In the genomic region with DNA sequence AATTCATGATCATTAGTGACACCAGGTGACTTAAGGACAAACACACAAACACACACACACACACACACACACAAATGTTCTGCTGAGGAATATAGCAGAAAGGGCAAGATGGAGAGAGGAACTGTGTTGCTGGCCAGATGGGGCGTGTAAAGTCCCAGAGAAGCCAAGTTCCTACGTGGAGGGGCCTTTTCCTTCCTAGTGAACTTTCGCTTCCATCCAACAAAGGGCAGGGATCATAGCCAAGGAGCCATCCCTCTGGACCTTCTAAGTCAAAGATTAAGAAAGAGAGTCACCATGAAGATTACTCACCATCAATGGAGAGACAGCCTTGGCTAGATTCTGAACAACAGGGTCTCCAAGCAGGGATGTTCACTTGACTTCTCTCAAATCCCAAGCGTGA, we compare ENCODE assay signal across 17 mouse cellular contexts. TPM values are rescaled to one million over a fixed set of nuclear protein-coding genes. Genes with fewer than 3 reads are reported as not detected.
"Had no signal": no experiment of that assay in that cellular context is flagged by ENCODE, and none has a peak within 500 bp of the region (broad histone marks: within the 10 kb centered on the region; RNA-seq: fewer than 3 reads in every experiment).

No protein-coding gene starts in this region.

- H3K36me3 ChIP-seq: limb, embryonic 12.5 days; liver, embryonic 13.5 days; lung, embryonic 15.5 days; midbrain, embryonic 12.5 days; neural tube, embryonic 13.5 days had no signal

- H3K27me3 ChIP-seq: liver, embryonic 13.5 days; neural tube, embryonic 13.5 days had no signal

- H3K4me3 ChIP-seq: layer of hippocampus, adult 2 months; limb, embryonic 12.5 days; liver, embryonic 13.5 days; lung, embryonic 15.5 days; megakaryocyte, embryonic 14.5 days; midbrain, embryonic 12.5 days; neural tube, embryonic 13.5 days had no signal

- H3K9me3 ChIP-seq: limb, embryonic 12.5 days; liver, embryonic 13.5 days; lung, embryonic 15.5 days; megakaryocyte, embryonic 14.5 days; midbrain, embryonic 12.5 days; neural tube, embryonic 13.5 days had no signal

- ATAC-seq: liver, postnatal 0 days; midbrain, embryonic 16.5 days had no signal

- H3K27ac ChIP-seq: layer of hippocampus, adult 2 months; limb, embryonic 12.5 days; liver, embryonic 13.5 days; lung, embryonic 15.5 days; macrophage; midbrain, embryonic 12.5 days; neural tube, embryonic 13.5 days had no signal

- H3K9ac ChIP-seq: limb, embryonic 12.5 days; liver, embryonic 13.5 days; liver, postnatal 0 days; lung, embryonic 15.5 days; midbrain, embryonic 12.5 days; neural tube, embryonic 13.5 days had no signal

- H3K4me1 ChIP-seq: liver, embryonic 13.5 days; midbrain, embryonic 12.5 days had no signal

- DNase-seq: kidney, postnatal 10 days; kidney, postnatal 4 days; liver; liver, embryonic 13.5 days; liver, postnatal 0 days; lung, postnatal 14 days; retina, postnatal 1 day; right cerebral cortex, postnatal 4 days; thymus, postnatal 36 days had no signal

- H3K4me2 ChIP-seq: limb, embryonic 12.5 days; liver, embryonic 13.5 days; lung, embryonic 15.5 days; midbrain, embryonic 12.5 days; neural tube, embryonic 13.5 days had no signal

RNA-seq across cellular contexts. Expression of gene Lnx1, which starts 7.5 kb away (rescaled TPM):
- polyA plus RNA-seq: macrophage had no signal
